Mouse (Mus musculus) megakaryocyte, embryonic 14.5 days (primary cell): ENCODE measurements around the gene Mmp12. TPM values are rescaled to one million over a fixed set of nuclear protein-coding genes. Genes with fewer than 3 reads are reported as not detected.
"Not testable (repeated sequence)": the region's sequence is repeated elsewhere in the genome, so short reads cannot be mapped to it uniquely, and the experiment has no call there.

Experiments
- H3K27me3 ChIP-seq: replicated peaks from 2 replicates; pipeline ENCODE3; 2012; ENCODE audit warnings: inconsistent platforms
- H3K36me3 ChIP-seq: replicated peaks from 2 replicates; pipeline ENCODE3; 2012; ENCODE audit warnings: low read length, inconsistent platforms, mixed read lengths
- H3K4me1 ChIP-seq: 2 replicates; pipeline ENCODE4 v1.6.1; 2012; ENCODE audit warnings: inconsistent platforms
- H3K4me3 ChIP-seq: replicated peaks from 2 replicates; pipeline ENCODE3; 2012; ENCODE audit warnings: moderate library complexity, mild to moderate bottlenecking, inconsistent platforms
- H3K9me3 ChIP-seq: 2 replicates; pipeline ENCODE4 v1.6.1; 2012; ENCODE audit warnings: inconsistent platforms
- FLI1 ChIP-seq: IDR thresholded peaks from 2 replicates; pipeline ENCODE4 v1.6.1; 2012; ENCODE audit warnings: low read length, inconsistent platforms, mixed read lengths
- GATA1 ChIP-seq: IDR thresholded peaks from 3 replicates; pipeline ENCODE4 v1.6.1; 2012; ENCODE audit warnings: mixed read lengths, low read length, inconsistent platforms, borderline replicate concordance
- polyA plus RNA-seq: library from polyadenylated mRNA; stranded (reverse); fragments of >175 nt; gene quantifications from 2 replicates; pipeline ENCODE4 v1.2.3, GENCODE M21; 2012; ENCODE audit warnings: low replicate concordance; ENCODE audit not compliant: insufficient read depth

The Mmp12 gene
- not detected in 2 replicates for polyA plus RNA-seq

DNA sequence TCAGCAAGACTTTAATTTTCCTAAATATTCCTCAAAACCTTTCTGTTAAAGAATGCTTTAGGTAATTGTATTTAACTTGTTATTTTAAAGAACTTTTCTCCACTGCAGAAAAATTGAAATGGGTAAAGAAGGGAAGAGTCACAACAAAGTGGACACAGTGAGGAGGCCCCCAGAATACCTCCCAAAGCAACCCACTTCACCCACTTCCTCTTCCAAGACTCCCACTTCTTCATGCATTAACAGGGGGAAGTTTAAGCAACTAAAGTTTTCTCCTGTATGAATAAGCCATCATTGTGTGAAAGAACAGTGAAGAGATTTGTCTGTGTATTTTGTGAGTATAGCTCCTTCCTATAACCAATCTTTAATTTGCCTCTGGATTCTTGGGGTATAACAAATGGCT is at the start of gene Mmp12:
Gene Mmp12, plus strand, starts transcription at position 275 of the 400 bp plus-strand sequence.
- Histone ChIP-seq H3K4me1 (no peaks in the 10 kb centered on the region), H3K9me3 (no peaks in the 10 kb centered on the region), H3K4me3 (no peak within 1 kb of the TSS), H3K36me3 (no peaks in the 10 kb centered on the region), H3K27me3 (no peaks in the 10 kb centered on the region)
- TF ChIP-seq FLI1 (no peak), GATA1 (no peak)

DNA sequence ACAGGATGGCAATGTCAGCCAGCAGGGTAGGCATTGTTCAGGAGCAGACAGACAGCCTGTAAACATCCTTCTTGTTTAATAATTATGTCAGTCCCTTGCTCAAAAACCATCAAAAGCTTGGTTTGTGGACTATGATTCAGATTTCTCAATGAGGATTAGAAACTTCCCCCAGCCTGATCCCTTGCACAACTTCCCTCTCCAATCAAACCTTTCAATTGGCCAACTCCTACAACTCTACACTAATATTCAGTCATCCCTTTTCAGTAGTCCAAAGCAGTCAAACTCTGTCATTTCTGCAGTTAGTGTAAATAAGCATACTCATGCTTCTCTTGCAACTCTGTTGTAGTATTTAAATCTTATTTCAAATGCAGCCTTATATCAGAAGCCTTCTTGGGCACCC is 12.3 kb upstream of the Mmp12 start:
- Histone ChIP-seq H3K36me3 (no peaks in the 10 kb centered on the region), H3K9me3 (no peaks in the 10 kb centered on the region), H3K4me3 (no peak overlapping the region), H3K4me1 (no peaks in the 10 kb centered on the region), H3K27me3 (no peaks in the 10 kb centered on the region)
- TF ChIP-seq GATA1 (no peak), FLI1 (no peak)

DNA sequence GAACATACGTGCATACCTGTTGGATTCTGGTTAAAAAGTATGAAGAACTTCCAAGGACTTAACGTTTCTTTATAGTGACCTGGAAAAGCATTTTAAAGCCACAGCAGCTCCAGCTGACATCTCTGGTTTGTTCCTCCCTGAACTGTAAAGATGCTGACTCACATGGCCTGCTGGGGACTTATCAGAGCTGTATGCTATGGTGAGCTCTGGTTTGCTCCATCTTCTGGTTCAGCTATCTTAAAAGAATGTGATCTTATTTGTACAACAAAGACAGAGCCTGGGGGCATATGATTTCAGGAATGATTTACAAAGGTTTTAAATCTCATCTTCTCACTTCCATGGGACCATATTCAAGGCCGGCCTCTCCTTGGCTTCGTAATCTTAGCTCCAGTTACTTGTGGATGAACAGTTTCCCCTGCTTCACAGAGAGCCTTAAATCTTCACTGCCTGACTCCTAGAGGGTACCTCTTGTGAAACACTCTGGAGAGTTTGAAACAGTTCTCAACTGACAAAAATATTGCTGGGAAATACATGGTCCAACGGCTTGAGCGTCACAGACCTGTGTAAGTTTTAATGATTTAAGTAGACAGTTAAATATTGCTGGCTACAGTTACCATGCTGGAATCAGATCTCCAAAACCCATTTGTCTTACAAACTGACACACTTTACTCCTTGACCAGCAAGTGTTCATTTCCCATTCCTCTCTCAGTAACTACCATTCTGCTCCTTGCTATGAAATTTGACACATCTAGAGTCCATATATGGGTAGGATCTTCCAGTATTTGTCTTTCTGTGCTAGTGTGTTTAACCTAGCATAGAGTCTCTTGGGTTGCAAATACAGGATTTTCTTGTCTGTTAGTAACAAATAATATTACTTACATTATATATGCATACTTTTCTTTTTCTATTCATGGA is 8.2 kb upstream of the Mmp12 start:
- no peak overlapping the region for H3K4me3 ChIP-seq
- no peaks in the 10 kb centered on the region for H3K9me3 ChIP-seq
- no peak for TF ChIP-seq GATA1
- TF ChIP-seq FLI1 = no peak
- H3K36me3 ChIP-seq = no peaks in the 10 kb centered on the region
- H3K27me3 ChIP-seq = no peaks in the 10 kb centered on the region
- no peaks in the 10 kb centered on the region for H3K4me1 ChIP-seq

DNA sequence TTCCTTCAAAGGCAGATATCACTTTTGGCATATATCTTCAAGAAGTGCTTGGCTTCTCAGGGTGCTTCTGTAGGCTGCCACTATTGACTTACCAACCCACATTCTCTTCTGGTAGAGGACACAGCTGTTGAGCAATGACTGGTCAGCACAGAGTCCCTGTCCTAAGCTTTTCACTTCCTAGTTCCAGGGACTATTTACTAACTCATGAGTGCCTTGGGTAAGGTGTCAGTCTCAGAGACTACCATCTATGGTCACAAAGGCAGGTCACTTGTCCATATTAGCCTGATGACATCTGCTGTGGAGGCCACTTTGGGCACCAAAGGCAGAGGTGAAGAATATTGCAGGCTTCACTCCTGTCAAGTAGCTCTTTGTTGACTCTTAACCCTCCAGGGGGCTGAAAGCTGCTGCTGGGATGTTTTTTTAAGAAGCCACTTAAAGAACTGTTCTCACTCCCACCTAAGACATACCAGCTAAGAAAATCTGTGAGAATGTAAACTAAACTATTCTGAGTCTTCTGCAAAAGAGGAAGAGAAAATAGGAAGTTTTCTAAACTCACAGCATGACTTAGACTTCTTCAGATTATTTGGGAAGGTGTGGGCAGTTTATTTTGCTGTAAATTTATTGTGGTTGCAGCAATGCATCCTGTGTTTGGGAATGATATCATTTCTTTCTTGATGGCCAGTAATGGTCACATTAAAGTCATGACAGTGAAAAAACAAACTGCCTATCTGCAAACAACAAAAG is 7.3 kb upstream of the Mmp12 start:
- TF ChIP-seq GATA1 (no peak), FLI1 (no peak)
- no peaks in the 10 kb centered on the region for H3K27me3 ChIP-seq
- no peaks in the 10 kb centered on the region for H3K36me3 ChIP-seq
- H3K9me3 ChIP-seq = no peaks in the 10 kb centered on the region
- no peaks in the 10 kb centered on the region for H3K4me1 ChIP-seq
- no peak overlapping the region for H3K4me3 ChIP-seq

DNA sequence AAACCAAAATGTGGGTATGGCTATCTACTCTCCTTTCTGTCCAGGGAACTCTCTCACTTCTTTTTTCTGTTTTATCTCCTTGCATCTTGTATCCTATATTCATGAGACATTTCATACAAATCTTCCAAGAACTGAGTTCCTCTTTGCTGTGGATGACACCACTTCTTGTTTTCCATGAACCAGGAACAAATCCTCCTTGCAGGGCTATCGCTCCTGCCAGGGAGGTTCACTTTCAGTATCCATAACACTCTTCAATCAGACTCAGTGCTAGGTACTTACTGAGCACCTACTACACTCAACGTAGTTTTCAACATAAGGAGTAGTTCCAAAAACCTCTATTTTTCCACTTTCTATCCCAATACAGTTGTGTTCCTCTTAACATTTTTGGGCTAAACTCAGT is 1.3 kb downstream of the Mmp12 start:
- no peak for TF ChIP-seq GATA1
- no peak for TF ChIP-seq FLI1
- Histone ChIP-seq H3K4me1 (no peaks in the 10 kb centered on the region), H3K36me3 (no peaks in the 10 kb centered on the region), H3K9me3 (no peaks in the 10 kb centered on the region), H3K4me3 (no peak overlapping the region), H3K27me3 (no peaks in the 10 kb centered on the region)

DNA sequence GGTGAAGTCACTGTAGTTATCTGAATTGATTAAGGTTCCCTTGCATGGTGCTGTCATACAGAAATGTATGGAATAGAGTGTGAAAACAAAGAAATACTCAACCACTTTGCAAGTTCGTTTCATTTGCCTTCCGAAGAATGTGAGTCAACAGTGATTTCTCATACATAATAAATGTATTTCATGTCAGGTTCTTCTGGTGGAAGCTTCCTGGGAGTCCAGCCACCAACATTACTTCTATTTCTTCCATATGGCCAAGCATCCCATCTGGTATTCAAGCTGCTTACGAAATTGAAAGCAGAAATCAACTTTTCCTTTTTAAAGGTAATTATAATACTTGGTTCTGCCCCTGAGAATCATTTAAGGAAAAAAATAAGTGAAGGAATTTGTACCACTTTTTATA is 10.4 kb downstream of the Mmp12 start:
- Histone ChIP-seq H3K27me3 (no peaks in the 10 kb centered on the region), H3K36me3 (no peaks in the 10 kb centered on the region), H3K4me3 (no peak overlapping the region), H3K4me1 (no peaks in the 10 kb centered on the region), H3K9me3 (no peaks in the 10 kb centered on the region)
- TF ChIP-seq GATA1 (no peak), FLI1 (no peak)

DNA sequence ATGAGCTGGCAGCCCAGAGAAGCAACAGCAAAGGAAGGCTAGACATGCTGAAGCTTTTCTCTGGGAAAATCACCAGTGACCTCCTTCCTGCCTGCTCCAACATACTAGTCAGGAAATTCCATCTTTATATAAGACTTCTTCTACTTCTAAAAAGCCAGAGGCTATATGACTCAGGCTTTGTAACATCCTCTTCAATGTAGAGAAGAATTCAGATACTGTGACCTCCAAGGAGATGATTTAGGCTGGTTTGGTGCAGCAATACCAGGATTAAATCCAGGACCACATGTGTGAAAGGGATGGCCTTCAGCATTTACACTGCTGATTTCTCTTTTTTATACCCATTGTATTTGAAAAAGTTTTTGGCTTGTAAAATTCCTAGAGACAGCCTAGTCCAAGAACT is 43.8 kb downstream of the Mmp12 start, which contains the start of gene Mmp1b:
Gene Mmp1b, minus strand, starts transcription at position 101 of the 400 bp plus-strand sequence.
- Histone ChIP-seq H3K4me3 (no peak within 1 kb of the TSS), H3K36me3 (no peaks in the 10 kb centered on the region), H3K27me3 (no peaks in the 10 kb centered on the region), H3K9me3 (peaks cover 6% of the 10 kb centered on the region; the same call in 1 of the 2 replicates), H3K4me1 (no peaks in the 10 kb centered on the region)
- TF ChIP-seq FLI1 (no peak), GATA1 (no peak)

DNA sequence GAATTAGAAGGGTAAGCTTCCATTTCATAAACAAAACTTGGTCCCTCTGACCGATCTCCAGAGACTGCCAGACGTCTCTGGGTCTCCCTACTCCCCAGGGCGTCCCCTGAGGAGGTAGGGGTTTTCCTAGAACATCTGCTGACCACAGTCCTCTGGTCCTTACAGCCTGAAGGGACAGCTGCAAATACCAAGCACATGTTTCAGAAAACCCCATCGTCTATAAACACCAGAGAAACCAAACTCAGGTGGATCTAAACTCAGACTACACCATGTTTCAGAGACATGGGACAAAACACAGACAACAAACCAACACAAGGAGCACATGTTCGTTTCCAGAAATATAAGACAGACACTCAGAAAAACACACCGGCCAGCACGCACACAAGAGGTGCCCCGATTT is 52.4 kb downstream of the Mmp12 start:
- H3K4me1 ChIP-seq, H3K27me3 ChIP-seq, H3K4me3 ChIP-seq, H3K36me3 ChIP-seq, H3K9me3 ChIP-seq: not testable (repeated sequence)

Other genes with a start within 250 kb of the Mmp12 start
- gene Dync2h1, start 159.9 kb upstream of the Mmp12 start, polyA plus RNA-seq = 0.07 TPM in 1 of 2 replicates, not detected in the other
- 30.3 and 105 TPM in 2 replicates for gene Dcun1d5, start 159.9 kb upstream of the Mmp12 start, polyA plus RNA-seq
- not detected in 2 replicates for gene Mmp13, start 71.9 kb upstream of the Mmp12 start, polyA plus RNA-seq
- not detected in 2 replicates for gene Mmp1b, start 43.7 kb downstream of the Mmp12 start, polyA plus RNA-seq
- not detected in 2 replicates for gene Mmp3, start 101.4 kb downstream of the Mmp12 start, polyA plus RNA-seq
- not detected in 2 replicates for gene Mmp10, start 158.0 kb downstream of the Mmp12 start, polyA plus RNA-seq
- 1.4 TPM in 1 of 2 replicates, not detected in the other for gene Mmp8, start 214.1 kb downstream of the Mmp12 start, polyA plus RNA-seq
- gene Mmp27, start 227.0 kb downstream of the Mmp12 start, polyA plus RNA-seq = not detected in 2 replicates